Mouse (Mus musculus) myocyte (in vitro differentiated cells): ENCODE results near the gene Scarf2. TPM values are rescaled to one million over a fixed set of nuclear protein-coding genes. Genes with fewer than 3 reads are reported as not detected.

Source experiments
- H3K27me3 ChIP-seq: one replicate; pipeline ENCODE4 v1.6.1; 2011; ENCODE audit not compliant: control insufficient read depth, insufficient read depth, insufficient read length
- H3K36me3 ChIP-seq: one replicate; pipeline ENCODE4 v1.6.1; 2011; ENCODE audit not compliant: control insufficient read depth, insufficient read depth
- H3K4me2 ChIP-seq: one replicate; pipeline ENCODE4 v1.6.1; 2011; ENCODE audit warnings: low read depth, control low read depth
- H3K4me3 ChIP-seq: one replicate; pipeline ENCODE4 v1.5.1; 2011; ENCODE audit warnings: mild to moderate bottlenecking, control low read depth, moderate library complexity
- H3K79me2 ChIP-seq: one replicate; pipeline ENCODE4 v1.6.1; 2011; ENCODE audit not compliant: control insufficient read depth, insufficient read depth
- H3ac ChIP-seq: one replicate; pipeline ENCODE4 v1.6.1; 2011; ENCODE audit not compliant: control insufficient read depth, insufficient read length
- CEBPB ChIP-seq: IDR thresholded peaks from 2 replicates; pipeline ENCODE4 v1.6.1; 2011; ENCODE audit warnings: mild to moderate bottlenecking, moderate library complexity; ENCODE audit not compliant: poor library complexity, insufficient read depth, severe bottlenecking
- E2F4 ChIP-seq: IDR thresholded peaks from one replicate; pipeline ENCODE4 v1.6.1; 2011; ENCODE audit warnings: mild to moderate bottlenecking, control low read depth, moderate library complexity; ENCODE audit not compliant: insufficient read depth
- MAX ChIP-seq: IDR thresholded peaks from one replicate; pipeline ENCODE4 v1.6.1; 2011; ENCODE audit warnings: low read depth, mild to moderate bottlenecking, control low read depth
- MYOD1 ChIP-seq, 3 experiments: IDR thresholded peaks; one replicate each; pipeline ENCODE4 v1.6.1; 2011; ENCODE audit warnings: control low read depth in 2 of 3, low read depth in 2 of 3, mild to moderate bottlenecking in 2 of 3, moderate library complexity in 1 of 3; ENCODE audit not compliant: insufficient read length in 2 of 3, control insufficient read depth in 1 of 3
- MYOG ChIP-seq, 3 experiments: IDR thresholded peaks; one replicate each; pipeline ENCODE4 v1.6.1; 2011; ENCODE audit warnings: control low read depth in 2 of 3, low read depth in 2 of 3, mild to moderate bottlenecking in 2 of 3; ENCODE audit not compliant: insufficient read length in 2 of 3, control insufficient read depth in 1 of 3, insufficient read depth in 1 of 3
- POLR2A ChIP-seq: IDR thresholded peaks from one replicate; pipeline ENCODE4 v1.6.1; 2011; ENCODE audit warnings: low read depth, mild to moderate bottlenecking, control low read depth, moderate library complexity; ENCODE audit not compliant: insufficient read length
- POLR2AphosphoS2 ChIP-seq: IDR thresholded peaks from one replicate; pipeline ENCODE4 v1.6.1; 2011; ENCODE audit warnings: low read depth, control low read depth; ENCODE audit not compliant: insufficient read length
- REST ChIP-seq: IDR thresholded peaks from one replicate; pipeline ENCODE4 v1.6.1; 2011; ENCODE audit warnings: mild to moderate bottlenecking, control low read depth, moderate library complexity; ENCODE audit not compliant: insufficient read depth, insufficient read length
- SRF ChIP-seq: IDR thresholded peaks from one replicate; pipeline ENCODE4 v1.6.1; 2011; ENCODE audit warnings: low read depth; ENCODE audit not compliant: control insufficient read depth, insufficient read length
- TCF12 ChIP-seq: IDR thresholded peaks from one replicate; pipeline ENCODE4 v1.6.1; 2011; ENCODE audit warnings: mild to moderate bottlenecking, control low read depth; ENCODE audit not compliant: poor library complexity, insufficient read depth, severe bottlenecking
- TCF3 ChIP-seq: IDR thresholded peaks from one replicate; pipeline ENCODE4 v1.6.1; 2011; ENCODE audit warnings: low read depth, control low read depth; ENCODE audit not compliant: insufficient read length
- USF1 ChIP-seq: IDR thresholded peaks from one replicate; pipeline ENCODE4 v1.6.1; 2011; ENCODE audit warnings: low read depth, mild to moderate bottlenecking, control low read depth, moderate library complexity
- polyA plus RNA-seq: library from polyadenylated mRNA; unstranded; fragments of >200 nt; fragmentation: generic; extraction: Trizol; gene quantifications from one replicate; pipeline ENCODE4 v1.2.1, GENCODE M21; 2012; ENCODE audit warnings: missing spikeins

Gene Scarf2
- polyA plus RNA-seq, 1 experiment = 25.9 TPM

DNA sequence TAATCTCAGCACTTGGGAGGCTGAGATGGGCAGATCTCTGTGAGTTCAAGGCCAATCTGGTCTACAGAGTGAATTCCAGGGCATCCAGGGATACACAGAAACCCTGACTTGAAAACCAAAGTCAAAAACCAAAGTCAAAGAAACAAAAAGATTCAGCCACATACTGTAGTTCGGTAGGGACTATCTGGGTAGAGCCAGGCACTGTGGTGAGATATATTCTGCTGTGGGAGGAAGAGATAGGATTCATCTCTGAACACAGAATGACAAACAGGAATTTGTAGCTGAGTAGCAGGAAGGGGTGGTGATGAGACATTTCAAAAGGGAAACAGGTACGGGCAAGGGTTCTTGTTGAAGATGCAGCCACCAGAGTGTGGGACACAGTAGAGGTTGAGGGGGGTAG lies 31.1 kb downstream of the Scarf2 start:
- Histone ChIP-seq H3K79me2 (no peaks in the 10 kb centered on the region), H3K4me3 (no peak overlapping the region), H3K36me3 (no peaks in the 10 kb centered on the region), H3K4me2 (no peak overlapping the region), H3K27me3 (peaks cover 44% of the 10 kb centered on the region), H3ac (no peak overlapping the region)
- no peak for TF ChIP-seq MYOG (IDR thresholded peaks at IDR 0.05; ENCODE audit: control insufficient read depth in 1 of 3, insufficient read depth in 1 of 3, insufficient read length in 2 of 3, low read depth in 2 of 3)
- no peak for TF ChIP-seq CEBPB
- no peak for TF ChIP-seq SRF
- TF ChIP-seq MYOD1 (IDR thresholded peaks at IDR 0.05; ENCODE audit: control insufficient read depth in 1 of 3, insufficient read length in 2 of 3, low read depth in 2 of 3) = no peak

DNA sequence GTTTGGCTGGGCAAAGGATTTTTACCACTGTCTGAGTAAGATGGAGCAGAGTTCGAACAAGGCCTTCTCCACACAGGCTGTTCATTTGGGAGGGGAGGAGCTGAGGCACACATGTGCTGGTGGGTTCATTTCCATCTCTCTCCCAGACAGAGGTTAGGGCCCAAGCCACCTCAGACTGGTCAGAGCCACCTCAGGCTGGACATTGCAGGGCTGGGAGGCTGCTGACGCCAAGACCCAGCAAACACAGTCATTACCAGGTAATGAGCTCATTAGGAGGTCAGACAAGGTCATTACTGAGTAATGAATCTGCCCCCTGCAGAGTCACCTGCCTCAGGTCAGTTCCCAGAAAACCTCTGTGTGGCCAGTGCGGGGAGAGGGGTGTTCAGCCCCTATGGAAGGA lies 31.8 kb downstream of the Scarf2 start:
- no peak overlapping the region for H3ac ChIP-seq
- no peaks in the 10 kb centered on the region for H3K36me3 ChIP-seq
- peaks cover 51% of the 10 kb centered on the region for H3K27me3 ChIP-seq

DNA sequence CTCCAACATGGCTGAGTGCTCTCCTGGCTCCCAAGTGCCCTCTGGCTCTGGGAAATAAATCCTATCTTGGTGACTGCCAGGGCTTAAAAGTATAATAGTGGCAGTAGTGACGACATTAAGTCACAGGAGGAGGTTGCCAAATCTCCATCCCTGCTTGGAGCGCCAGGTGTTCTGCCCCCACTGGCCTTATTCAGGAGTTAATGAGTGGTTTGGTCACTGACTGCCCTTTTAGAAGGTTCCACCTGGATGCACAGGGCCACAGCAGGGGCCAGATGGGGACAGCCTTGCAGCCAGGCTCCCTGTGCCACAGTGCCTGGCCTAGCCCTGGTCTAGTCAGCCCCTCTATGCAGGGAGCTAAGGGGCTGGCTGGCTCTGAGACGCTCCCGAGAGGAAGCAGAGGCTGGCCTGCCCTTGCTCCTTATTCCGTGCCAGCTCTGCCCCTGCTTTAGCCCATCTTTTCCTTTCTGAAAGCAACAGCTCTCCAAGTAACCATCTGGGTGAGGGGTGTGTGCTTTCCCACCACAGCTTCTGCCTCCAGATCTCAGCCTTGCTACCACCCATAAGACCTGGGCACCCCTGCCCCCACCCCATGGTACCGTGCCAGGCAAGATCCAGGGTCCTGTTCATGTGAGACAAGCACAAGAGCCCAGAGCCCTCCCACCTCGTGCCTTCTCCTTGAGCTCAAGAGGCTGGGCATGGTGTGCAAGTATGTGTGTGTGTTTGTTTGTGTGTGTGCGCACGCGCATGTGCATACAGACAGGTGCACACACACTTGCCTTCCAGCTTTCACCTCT lies 33.5 kb downstream of the Scarf2 start:
- Histone ChIP-seq H3K4me2 (no peak overlapping the region), H3K36me3 (no peaks in the 10 kb centered on the region), H3K79me2 (no peaks in the 10 kb centered on the region), H3K4me3 (no peak overlapping the region), H3K27me3 (peaks cover 66% of the 10 kb centered on the region), H3ac (no peak overlapping the region)
- TF ChIP-seq CEBPB (no peak), MYOG (IDR thresholded peaks at IDR 0.05; ENCODE audit: control insufficient read depth in 1 of 3, insufficient read depth in 1 of 3, insufficient read length in 2 of 3, low read depth in 2 of 3) (no peak), REST (no peak)

More for the DNA sequence above, 31.8 kb downstream of the Scarf2 start:
- TF ChIP-seq USF1 (no peak), E2F4 (no peak), REST (no peak), MYOG (IDR thresholded peaks at IDR 0.05; ENCODE audit: control insufficient read depth in 1 of 3, insufficient read depth in 1 of 3, insufficient read length in 2 of 3, low read depth in 2 of 3) (no peak), SRF (no peak), TCF3 (no peak), MAX (no peak), POLR2AphosphoS2 (no peak), CEBPB (no peak), TCF12 (no peak), MYOD1 (IDR thresholded peaks at IDR 0.05; ENCODE audit: control insufficient read depth in 1 of 3, insufficient read length in 2 of 3, low read depth in 2 of 3) (no peak), POLR2A (no peak)
- Histone ChIP-seq H3K4me2 (no peak overlapping the region), H3K4me3 (no peak overlapping the region), H3K79me2 (no peaks in the 10 kb centered on the region)

DNA sequence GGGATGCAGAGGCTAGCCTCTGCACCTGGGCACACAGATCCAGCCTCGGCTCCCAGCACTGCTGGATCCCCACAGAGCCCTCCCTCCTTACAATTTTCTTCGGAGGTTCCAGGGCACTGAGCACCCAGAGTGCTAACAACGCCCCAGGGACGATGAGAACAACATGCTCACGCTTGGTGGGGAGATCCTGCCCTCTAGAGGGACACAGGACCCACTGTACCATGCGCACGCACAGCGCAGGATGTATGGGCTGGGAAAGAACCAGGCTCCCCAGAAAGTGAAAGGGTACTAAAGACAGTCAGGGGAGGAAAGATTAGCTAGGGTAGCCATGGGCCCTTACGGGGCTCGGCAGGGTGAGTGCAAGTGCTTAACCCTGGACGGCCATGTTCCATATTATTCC lies 34.7 kb downstream of the Scarf2 start:
- no peak overlapping the region for H3ac ChIP-seq
- no peak overlapping the region for H3K4me3 ChIP-seq
- H3K4me2 ChIP-seq = no peak overlapping the region
- peaks cover 68% of the 10 kb centered on the region for H3K27me3 ChIP-seq
- no peaks in the 10 kb centered on the region for H3K79me2 ChIP-seq
- TF ChIP-seq USF1 = no peak
- TF ChIP-seq TCF3 = no peak
- TF ChIP-seq E2F4 = no peak
- no peak for TF ChIP-seq CEBPB
- TF ChIP-seq MYOD1 (IDR thresholded peaks at IDR 0.05; ENCODE audit: control insufficient read depth in 1 of 3, insufficient read length in 2 of 3, low read depth in 2 of 3) = no peak
- TF ChIP-seq REST = no peak
- no peak for TF ChIP-seq TCF12
- H3K36me3 ChIP-seq = no peaks in the 10 kb centered on the region

DNA sequence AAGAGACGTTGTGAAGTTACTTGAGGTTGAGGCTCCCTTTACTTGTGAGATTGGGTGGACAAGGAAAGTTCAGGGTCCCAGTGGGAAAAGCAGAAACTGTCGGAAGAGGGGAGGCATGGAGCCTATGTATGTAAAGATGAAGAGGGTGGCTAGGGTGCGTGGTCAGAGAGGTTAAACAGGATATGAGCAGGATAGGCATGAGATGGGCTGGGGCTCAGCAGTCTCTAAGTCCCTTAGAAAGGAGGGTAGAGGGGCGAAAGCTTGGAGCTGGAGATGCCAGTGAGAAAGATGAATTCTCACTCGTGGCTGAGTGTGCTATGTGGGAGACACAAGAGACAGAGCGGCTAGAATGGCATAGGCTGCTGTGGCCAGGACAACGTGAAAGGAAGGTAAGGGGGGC lies 35.7 kb downstream of the Scarf2 start, which contains the start of gene B830017H08Rik:
TSS of gene B830017H08Rik (plus strand) at position 301 of the 400 bp plus-strand sequence.
- Histone ChIP-seq H3K4me3 (no peak within 1 kb of the TSS), H3K27me3 (peaks cover 66% of the 10 kb centered on the region), H3ac (no peak within 1 kb of the TSS), H3K36me3 (no peaks in the 10 kb centered on the region), H3K79me2 (no peaks in the 10 kb centered on the region), H3K4me2 (peak within 1 kb of the TSS; percentile 44)
- no peak for TF ChIP-seq TCF12
- no peak for TF ChIP-seq POLR2AphosphoS2
- TF ChIP-seq E2F4 = no peak
- no peak for TF ChIP-seq USF1
- TF ChIP-seq MAX = no peak
- no peak for TF ChIP-seq REST
- no peak for TF ChIP-seq CEBPB
- TF ChIP-seq MYOG (IDR thresholded peaks at IDR 0.05; ENCODE audit: control insufficient read depth in 1 of 3, insufficient read depth in 1 of 3, insufficient read length in 2 of 3, low read depth in 2 of 3) = no peak
- no peak for TF ChIP-seq MYOD1 (IDR thresholded peaks at IDR 0.05; ENCODE audit: control insufficient read depth in 1 of 3, insufficient read length in 2 of 3, low read depth in 2 of 3)
- no peak for TF ChIP-seq TCF3
- no peak for TF ChIP-seq POLR2A
- no peak for TF ChIP-seq SRF
